Mouse (Mus musculus): Measurements from ENCODE around the gene Hnf4a. TPM values are rescaled to one million over a fixed set of nuclear protein-coding genes. Genes with fewer than 3 reads are reported as not detected.

Hnf4a gene
- total RNA-seq, 2 experiments from 2014 or later = 0.31 to 0.56 TPM

- ATAC-seq (replicated peaks; ENCODE audit: low FRiP score, low TSS enrichment, poor library complexity, severe bottlenecking) = no peak
Observed at GRCm38 (mm10) chr2:163541568-163542182, 35.1 kb downstream of the Hnf4a start.

GRCm38 (mm10) chr2:163542674-163543073 lies 36.1 kb downstream of the Hnf4a start:
- ATAC-seq (replicated peaks; ENCODE audit: low FRiP score, low TSS enrichment, poor library complexity, severe bottlenecking) = no peak

- ATAC-seq (replicated peaks; ENCODE audit: low FRiP score, low TSS enrichment, poor library complexity, severe bottlenecking) = no peak
Observed at GRCm38 (mm10) chr2:163546623-163547318, 40.2 kb downstream of the Hnf4a start.

GRCm38 (mm10) chr2:163548822-163549221 lies 42.2 kb downstream of the Hnf4a start:
- no peak for ATAC-seq (replicated peaks; ENCODE audit: low FRiP score, low TSS enrichment, poor library complexity, severe bottlenecking)

- ATAC-seq (replicated peaks; ENCODE audit: low FRiP score, low TSS enrichment, poor library complexity, severe bottlenecking) = no peak
Observed at GRCm38 (mm10) chr2:163549786-163550185, 43.2 kb downstream of the Hnf4a start.

GRCm38 (mm10) chr2:163552518-163552929 lies 45.9 kb downstream of the Hnf4a start:
- peak; percentile 86 for ATAC-seq (replicated peaks; ENCODE audit: low FRiP score, low TSS enrichment, poor library complexity, severe bottlenecking)

- no peak for ATAC-seq (replicated peaks; ENCODE audit: low FRiP score, low TSS enrichment, poor library complexity, severe bottlenecking)
Observed at GRCm38 (mm10) chr2:163554425-163554982, 47.9 kb downstream of the Hnf4a start.

- no peak for ATAC-seq (replicated peaks; ENCODE audit: low FRiP score, low TSS enrichment, poor library complexity, severe bottlenecking)
Observed at GRCm38 (mm10) chr2:163554996-163555395, 48.4 kb downstream of the Hnf4a start.

GRCm38 (mm10) chr2:163555417-163555816 lies 48.8 kb downstream of the Hnf4a start:
- no peak for ATAC-seq (replicated peaks; ENCODE audit: low FRiP score, low TSS enrichment, poor library complexity, severe bottlenecking)

GRCm38 (mm10) chr2:163558548-163558947 lies 51.9 kb downstream of the Hnf4a start:
- no peak for ATAC-seq (replicated peaks; ENCODE audit: low FRiP score, low TSS enrichment, poor library complexity, severe bottlenecking)

GRCm38 (mm10) chr2:163559236-163559635 lies 52.6 kb downstream of the Hnf4a start:
- ATAC-seq (replicated peaks; ENCODE audit: low FRiP score, low TSS enrichment, poor library complexity, severe bottlenecking) = no peak

- ATAC-seq (replicated peaks; ENCODE audit: low FRiP score, low TSS enrichment, poor library complexity, severe bottlenecking) = no peak
Observed at GRCm38 (mm10) chr2:163560247-163560646, 53.6 kb downstream of the Hnf4a start.

- no peak for ATAC-seq (replicated peaks; ENCODE audit: low FRiP score, low TSS enrichment, poor library complexity, severe bottlenecking)
Observed at GRCm38 (mm10) chr2:163561258-163561948, 54.8 kb downstream of the Hnf4a start.

GRCm38 (mm10) chr2:163564646-163565045 lies 58.0 kb downstream of the Hnf4a start:
- ATAC-seq (replicated peaks; ENCODE audit: low FRiP score, low TSS enrichment, poor library complexity, severe bottlenecking) = no peak

- no peak for ATAC-seq (replicated peaks; ENCODE audit: low FRiP score, low TSS enrichment, poor library complexity, severe bottlenecking)
Observed at GRCm38 (mm10) chr2:163574321-163574720, 67.7 kb downstream of the Hnf4a start.

- no peak for ATAC-seq (replicated peaks; ENCODE audit: low FRiP score, low TSS enrichment, poor library complexity, severe bottlenecking)
Observed at GRCm38 (mm10) chr2:163575248-163575647, 68.6 kb downstream of the Hnf4a start.

- no peak for ATAC-seq (replicated peaks; ENCODE audit: low FRiP score, low TSS enrichment, poor library complexity, severe bottlenecking)
Observed at GRCm38 (mm10) chr2:163577986-163578385, 71.4 kb downstream of the Hnf4a start.

GRCm38 (mm10) chr2:163580069-163580945 lies 73.7 kb downstream of the Hnf4a start:
- ATAC-seq (replicated peaks; ENCODE audit: low FRiP score, low TSS enrichment, poor library complexity, severe bottlenecking) = peak; percentile 87

Data from megakaryocyte-erythroid progenitor cell, adult 5-6 weeks (primary cell).